Mouse (Mus musculus) CH12F3 (cell line): ENCODE measurements around the gene Tceal1.
"Not testable (repeated sequence)": the region's sequence is repeated elsewhere in the genome, so short reads cannot be mapped to it uniquely, and the experiment has no call there.

Source experiments
- in situ Hi-C: fragments of 300-500 bp; cut with MboI; formaldehyde crosslinking; loops from 2 replicates; pipeline ENCODE4 v1.14.3; 2020; ENCODE audit warnings: low sequenced_read_pairs

Tceal1 gene

DNA sequence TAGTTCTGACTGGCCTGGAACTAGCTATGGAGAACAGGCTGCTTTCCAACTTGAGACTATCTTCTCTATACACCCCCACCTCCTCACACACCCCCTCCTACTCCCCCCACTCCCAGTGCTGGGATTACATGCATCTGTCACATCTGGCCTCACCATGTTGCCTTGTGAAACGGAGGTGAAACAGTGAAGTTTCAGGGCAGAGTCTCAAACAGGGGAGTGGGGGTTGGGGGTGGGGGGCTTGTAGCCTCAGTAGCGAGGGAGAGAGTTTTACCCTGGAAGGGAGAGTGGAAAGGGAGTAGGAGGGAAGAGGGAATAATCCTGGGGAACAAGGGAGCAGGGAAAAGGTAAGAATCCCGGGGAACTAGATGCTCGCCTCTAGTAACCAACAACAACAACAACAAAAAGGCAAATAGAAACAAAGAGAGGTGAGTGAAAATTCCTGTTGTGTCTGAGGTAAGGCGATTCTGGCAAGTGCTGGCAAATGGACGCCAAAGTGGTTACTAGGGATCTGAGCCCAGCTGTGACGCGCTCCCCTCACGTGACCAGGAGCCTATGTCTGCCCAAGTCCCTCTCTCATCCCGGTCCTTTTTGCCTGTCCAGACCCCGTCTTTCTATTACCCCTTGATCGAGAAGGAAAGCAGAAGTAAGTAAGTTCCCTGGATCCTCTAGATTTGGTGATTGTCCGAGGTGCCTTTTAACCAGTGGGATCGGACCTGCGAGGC is at the start of gene Tceal1:
Tceal1 (plus strand) TSS at position 537 of the 722 bp plus-strand sequence.
- in situ Hi-C loops = no loop called here

DNA sequence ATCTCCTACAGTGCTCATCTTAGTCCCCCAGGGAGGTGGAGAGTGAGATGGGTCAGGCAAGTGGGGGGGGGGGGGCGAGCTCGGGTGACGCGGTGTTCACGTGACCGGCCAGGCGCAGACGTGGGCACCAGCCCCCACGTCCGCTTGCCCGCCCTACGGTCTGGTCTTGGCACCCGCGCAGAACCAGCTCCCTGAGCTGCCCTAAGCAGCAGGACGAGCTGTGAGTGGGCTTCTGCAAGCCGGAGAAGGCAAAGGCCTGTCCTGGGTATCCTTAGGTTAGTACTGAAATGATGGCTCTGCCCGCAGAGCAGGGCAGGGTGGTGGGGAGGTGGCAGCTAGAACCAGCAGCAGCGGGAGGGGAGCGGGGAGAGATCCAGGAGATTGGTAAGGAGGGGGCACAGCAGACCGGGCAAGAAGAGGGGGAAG is 41.5 kb upstream of the Tceal1 start:
- in situ Hi-C loops = no loop called here

DNA sequence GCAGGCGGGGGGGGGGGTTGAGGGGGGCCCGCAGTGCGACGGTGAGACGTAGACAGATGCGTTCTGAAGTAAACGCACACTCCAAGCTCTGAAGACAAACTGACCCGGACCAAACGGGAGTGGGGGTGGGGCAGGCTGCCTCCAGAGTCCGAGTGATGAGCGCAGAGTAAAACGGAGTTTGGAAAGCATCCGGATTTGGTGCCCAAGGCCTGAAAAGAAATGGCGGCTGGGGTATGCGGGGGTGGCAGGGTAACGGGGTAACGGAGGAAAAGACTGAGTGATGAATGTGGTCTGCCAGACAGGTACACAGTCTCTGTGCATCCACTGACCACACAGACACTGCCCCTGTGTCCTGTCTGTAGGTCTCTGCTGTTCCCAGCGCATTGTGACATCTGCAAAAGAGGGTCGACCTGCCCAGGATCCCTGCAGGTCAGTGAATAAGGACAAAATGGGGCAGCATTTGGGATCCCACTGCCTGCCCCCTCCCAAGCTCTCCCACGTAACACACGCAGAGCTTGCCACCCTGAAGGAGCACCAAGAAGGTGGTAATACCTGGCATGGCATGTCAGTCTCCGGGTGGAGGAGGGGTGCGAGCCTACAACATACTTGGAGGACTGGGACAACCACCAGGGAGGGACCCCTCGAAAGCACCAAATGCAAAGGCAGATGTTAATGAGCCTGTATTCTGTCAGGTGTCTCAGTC is 40.9 kb upstream of the Tceal1 start:
- in situ Hi-C loops = not testable (repeated sequence)

DNA sequence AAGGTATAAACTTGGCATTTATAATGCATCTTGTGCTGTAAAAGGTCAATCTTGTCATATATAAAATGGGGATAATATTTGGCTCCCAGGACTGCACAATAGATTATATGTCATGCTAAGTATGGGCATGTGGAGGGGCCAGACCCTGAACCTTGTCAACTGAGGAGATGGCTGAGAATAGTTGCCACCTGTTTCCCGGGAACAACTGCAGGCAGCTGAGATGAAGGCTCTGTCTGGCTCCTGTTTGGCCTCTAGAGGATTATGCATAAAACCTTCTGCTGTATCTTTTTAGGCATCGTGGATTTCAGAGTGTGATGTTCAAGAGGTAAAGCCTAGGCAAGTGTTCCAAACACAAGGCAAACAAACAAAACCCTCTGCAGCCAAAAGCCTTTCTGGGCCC is 39.0 kb upstream of the Tceal1 start:
- in situ Hi-C loops = no loop called here

DNA sequence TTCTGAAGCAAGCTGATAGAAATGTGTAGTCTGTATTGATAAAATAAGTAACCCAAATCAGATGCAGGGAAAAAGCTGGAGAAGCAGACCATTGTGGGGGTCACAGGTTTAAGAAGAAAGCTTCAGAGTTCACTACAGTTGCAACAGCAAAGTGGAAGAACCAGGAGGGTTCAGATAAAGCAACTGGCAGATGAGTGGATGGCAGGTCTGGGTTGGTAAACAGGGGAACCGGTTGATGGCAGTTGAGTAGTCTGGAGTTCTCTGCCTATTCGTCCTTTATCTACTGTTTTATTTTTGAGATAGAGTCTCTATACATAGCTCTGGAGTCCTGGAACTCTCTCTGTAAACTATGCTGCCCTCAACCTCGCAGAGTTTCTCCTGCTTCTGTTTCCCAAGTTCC is 26.8 kb upstream of the Tceal1 start:
- in situ Hi-C loops = no loop called here

DNA sequence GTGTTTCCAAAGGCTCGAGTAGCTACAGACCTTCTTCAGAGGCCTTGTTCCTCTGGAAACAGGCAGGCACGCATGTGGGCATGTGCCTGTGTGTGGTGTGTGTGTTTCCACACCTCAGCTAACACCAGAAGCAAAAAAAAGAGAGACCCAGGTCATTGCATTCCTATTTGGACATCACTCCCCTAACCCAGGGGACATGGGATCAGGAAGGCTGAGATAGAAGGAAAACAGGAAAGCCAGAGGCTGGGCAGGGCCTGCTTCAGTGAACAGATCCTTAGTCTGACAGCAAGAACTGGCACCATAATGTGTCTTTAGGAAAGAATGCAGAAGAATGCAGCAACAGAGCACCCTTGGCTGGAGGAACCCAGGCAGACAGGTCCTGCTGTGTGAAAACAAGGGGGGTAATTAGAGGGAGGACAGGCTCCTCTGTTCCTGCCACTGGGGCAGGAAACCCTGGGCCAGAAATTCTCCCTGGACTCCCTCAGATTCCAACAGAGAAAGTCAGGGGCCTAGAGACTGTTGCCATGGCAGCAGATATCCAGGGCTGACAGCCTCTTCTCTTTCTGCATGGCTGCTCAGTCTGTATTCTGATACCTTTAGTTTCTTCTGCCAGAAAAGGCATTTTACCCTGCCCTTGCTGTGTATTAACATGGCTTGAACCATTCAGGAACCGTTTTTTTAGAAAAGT is 16.0 kb upstream of the Tceal1 start:
- in situ Hi-C loops = not testable (repeated sequence)

DNA sequence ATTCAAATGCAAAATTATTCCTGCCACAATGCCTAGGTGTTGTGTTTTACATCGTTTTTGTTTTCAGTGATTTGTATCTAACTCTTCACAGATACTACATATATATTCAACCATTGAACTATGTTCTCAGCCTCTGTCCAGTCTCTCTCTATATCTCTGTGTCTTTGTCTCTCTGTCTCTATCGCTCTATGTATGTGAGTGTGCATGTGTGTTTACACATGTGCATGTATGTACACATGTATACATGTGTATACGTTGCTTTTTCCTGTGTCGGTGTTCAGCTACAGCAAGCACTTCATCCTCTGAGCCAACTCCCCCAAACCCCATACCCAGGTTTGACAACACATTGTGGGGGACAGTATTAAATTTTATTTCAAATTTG is 15.5 kb upstream of the Tceal1 start:
- in situ Hi-C loops = no loop called here

DNA sequence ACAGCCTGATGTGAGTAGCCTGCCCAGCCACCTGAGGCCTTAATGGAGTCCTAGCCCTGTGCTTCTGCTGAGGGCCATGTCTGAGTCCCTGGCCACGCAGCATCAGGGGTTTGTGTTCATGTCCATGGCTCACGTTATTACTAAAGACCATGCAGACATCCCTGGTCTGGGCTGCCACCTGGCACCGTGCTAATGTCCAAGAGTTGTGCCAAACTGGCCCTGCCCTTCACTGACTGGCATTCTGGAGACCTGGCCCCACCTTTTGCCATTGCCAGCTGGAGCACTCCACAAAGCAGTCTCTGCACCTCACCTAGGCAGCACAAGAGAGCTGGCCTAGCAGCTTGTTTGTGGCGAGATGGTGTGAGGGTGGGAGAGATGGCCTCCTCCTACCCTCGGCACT is 14.6 kb upstream of the Tceal1 start:
- in situ Hi-C loops = no loop called here

DNA sequence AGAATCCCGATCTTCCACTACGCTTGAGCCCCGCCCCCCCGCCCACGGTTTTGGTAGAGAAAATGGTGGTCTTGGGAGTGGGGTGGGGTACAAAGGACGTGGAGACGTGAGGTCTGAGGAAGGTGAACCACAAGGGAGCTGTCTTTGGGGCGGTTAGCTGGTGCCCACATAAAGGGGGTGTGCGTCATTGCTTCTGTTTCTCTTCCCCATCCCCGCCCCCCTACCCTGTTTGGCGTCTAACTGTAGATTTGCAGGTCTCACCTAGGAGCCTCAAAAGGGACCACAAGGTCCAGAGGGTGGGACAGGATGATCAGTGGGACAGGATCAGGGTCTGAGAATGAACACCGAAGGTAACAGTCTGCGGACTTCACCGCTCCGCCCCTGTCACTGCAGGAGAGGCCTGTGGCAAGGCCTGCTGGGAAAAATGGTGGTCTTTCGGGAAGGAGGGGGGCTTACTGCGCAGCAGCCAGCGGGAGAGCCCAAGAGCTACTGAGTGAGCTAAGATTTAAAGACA is 443 bp downstream of the Tceal1 start:
- in situ Hi-C loops = no loop called here

DNA sequence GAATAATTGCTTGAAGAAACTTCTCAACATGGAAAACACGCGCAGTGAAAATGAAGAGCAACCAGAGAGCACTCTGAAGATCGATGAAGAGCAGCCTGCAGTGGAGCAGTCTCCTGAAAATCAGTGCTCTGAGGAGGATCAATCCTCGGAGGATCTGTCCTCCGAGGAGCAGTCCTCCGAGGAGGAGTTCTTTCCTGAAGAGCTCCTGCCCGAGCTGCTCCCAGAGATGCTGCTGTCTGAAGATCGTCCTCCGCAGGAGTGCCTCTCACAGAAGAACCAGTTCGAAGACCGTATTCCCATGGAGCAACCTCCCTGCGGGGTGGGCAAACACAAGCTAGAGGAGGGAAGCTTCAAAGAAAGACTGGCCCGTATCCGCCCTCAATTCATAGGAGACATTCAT is 1.0 kb downstream of the Tceal1 start:
- in situ Hi-C loops = no loop called here

DNA sequence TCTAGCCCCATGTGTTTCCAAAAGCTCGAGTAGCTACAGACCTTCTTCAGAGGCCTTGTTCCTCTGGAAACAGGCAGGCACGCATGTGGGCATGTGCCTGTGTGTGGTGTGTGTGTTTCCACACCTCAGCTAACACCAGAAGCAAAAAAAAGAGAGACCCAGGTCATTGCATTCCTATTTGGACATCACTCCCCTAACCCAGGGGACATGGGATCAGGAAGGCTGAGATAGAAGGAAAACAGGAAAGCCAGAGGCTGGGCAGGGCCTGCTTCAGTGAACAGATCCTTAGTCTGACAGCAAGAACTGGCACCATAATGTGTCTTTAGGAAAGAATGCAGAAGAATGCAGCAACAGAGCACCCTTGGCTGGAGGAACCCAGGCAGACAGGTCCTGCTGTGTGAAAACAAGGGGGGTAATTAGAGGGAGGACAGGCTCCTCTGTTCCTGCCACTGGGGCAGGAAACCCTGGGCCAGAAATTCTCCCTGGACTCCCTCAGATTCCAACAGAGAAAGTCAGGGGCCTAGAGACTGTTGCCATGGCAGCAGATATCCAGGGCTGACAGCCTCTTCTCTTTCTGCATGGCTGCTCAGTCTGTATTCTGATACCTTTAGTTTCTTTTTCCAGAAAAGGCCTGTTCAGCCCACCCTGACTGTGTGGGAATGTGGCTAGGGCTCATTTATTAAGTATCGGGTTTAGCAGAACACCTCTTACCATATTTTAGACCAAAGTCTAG is 7.1 kb downstream of the Tceal1 start:
- in situ Hi-C loops = not testable (repeated sequence)

DNA sequence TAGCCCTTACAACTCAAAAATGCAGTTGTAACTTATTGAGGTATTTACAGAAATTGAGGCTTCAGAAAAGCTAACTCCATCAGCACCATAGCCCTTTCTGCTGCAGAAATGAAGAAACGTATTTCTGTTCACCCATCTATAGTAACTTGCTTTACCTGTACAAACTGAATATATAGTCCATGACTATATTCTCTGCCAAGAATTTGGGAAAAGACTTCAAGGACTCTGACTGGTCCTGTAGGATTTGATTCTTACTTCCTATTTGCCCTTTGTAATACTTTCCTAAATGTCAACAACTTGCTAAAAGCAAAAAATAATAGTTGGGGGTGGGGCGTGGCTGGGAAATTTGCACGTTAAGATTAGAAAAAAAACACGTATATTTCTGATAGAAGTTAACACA is 24.2 kb downstream of the Tceal1 start:
- in situ Hi-C loops = no loop called here

DNA sequence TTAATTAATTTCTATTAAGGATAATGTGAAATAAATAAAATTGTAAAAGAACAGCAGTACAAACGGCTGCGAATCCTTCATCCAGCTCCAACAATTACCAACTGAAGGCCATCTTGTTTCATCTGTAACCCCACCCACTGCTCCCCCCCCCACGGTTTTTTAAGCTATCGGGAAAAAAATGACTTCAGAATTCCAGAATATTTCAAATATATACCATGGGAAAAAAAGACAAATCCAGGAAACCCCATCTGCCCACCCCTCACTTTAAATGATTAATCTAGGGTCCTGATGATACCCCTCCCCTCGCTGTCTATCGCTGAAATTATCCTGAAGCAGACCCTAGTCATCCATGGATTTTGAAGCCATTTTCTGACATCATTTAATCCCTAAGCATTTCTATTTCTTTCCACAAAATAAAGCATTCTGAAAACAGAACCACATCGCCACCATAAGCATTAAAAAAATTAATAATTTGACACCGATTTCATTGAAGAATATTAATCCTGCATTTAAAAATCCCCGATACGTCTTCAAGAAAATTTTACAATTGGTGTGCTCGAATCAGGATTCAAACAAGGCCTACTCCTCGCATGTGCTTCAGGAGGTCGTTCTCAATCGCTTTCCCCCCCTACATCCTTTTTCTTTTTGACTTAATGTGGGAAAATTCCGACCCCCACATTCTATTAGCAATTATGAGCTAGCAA is 32.5 kb downstream of the Tceal1 start:
- in situ Hi-C loops = no loop called here

DNA sequence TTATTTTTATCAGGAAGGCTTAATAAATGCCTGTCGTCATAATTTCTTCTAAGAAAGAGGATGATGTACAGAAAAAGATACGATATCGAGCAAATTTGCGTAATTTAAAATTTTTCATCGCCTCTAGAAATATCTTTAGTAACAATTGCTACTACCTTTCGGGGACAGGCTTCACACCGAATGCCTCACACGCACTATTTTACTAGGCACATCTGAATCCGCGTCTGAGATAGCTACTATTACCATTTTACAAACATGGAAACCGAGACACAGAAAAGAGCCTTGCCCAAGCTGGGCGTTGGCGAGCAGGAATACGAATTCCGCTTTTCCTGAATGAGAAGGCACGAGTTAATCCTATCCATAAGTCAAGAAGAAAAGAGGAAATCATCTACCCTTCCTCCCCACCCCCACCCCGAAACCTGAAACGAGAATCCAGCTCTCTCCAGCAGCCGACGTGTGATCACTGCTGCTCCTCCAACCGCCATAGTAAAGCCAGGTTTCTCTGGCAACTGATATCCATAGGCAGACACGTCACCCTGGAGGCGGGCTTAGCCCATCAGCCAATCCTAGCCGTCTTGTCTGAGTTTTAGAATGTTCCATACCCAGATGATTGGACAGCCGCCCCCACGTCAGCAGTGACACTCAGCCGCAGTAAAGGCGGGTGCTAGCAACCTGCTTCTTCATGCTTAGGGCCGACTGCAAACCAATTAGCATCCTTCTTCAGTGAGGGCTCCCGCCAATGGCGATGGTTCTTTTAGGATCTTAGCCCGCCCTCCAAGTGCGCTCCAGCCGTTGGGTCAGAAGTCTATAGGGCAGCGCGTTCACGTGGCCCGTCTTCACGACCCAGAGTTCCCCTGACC is 33.2 kb downstream of the Tceal1 start:
- in situ Hi-C loops = no loop called here

DNA sequence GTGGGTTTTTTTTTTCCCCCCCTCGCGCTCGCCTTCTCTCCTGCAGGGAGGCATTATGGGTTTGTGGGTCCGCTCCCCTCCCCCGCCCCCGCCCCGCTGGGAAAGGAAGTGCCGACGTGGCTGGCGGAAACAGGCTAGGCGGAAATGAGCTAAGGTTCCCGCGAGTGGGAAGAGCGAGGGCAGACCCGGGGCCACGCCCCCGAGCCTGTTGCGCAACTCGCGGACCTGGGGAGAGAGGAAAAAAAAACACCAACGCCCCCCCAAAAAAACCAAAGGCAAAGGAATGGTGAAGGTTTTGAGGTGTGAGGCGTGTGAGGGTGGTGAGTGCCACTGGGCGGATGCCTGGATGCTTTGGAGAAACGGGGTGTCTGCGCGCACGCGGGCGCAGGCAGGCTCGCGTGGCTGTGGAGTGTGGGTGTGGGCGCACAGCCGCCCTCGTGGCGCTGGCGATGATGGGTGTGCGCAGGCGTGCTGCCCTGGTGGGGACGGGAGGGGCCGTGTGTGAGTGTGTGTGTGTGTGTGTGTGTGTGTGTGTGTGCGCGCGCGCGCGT is 33.9 kb downstream of the Tceal1 start:
- in situ Hi-C loops = no loop called here

DNA sequence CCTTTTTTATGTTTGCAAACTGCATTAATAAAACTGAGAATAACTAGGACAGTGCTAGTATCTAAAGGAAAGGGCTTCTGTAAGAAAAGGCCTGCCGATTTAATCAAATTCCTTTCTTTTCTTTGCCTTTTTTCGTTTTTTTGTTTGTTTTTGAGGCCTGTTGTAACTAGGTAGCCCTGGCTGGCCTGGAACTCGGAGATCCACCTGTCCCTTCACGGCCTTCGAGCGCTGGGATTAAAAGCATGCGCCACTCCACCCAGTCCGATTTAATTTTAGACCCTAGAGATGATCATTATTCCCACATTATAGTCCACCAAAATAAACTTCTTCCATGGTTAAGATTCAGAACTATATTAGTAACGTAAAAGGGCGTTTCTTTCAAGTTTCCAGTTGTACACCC is 34.5 kb downstream of the Tceal1 start:
- in situ Hi-C loops = no loop called here

DNA sequence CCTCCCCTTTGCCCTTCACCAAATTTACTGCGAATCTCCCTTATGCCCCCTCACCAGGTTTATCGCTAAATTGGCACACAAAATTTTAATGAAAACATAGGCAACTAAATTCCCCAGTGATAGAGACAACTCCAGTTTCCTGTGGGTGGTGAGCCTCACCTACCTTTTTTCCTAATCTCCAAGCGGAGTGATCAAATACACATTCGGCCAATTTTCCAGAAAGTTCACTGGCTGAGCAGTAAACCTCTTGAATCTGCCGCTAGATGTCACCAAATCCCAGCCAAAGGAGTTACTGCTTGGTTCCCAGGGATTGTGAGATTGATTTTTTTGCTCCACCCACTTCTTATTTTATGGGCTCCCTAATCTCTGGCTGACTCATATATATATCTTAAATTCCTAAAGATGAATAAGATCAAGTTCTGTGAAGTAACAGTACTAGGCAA is 34.9 kb downstream of the Tceal1 start:
- in situ Hi-C loops = no loop called here

DNA sequence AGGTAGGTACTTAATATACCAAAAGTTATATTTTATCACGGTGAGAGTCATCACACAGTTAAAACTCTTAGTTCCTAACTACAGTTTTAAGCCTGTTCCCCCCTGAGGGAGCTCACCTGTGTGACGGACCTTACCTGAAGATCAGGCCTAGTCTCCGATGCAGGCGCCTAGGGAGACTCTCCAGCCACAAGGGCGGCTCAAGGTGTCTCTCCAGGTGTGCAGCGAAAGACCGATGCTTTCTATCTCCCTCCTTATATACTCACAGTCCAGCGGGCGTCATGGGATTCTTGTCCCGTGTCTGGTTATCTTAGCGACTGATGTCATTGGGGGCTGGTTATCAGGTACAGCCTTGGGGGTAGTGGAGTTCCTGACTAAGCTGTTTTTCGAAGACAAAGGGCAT is 35.7 kb downstream of the Tceal1 start, which contains the start of gene Morf4l2:
Morf4l2 (minus strand) TSS at position 232 of the 400 bp plus-strand sequence.
- in situ Hi-C loops = no loop called here

DNA sequence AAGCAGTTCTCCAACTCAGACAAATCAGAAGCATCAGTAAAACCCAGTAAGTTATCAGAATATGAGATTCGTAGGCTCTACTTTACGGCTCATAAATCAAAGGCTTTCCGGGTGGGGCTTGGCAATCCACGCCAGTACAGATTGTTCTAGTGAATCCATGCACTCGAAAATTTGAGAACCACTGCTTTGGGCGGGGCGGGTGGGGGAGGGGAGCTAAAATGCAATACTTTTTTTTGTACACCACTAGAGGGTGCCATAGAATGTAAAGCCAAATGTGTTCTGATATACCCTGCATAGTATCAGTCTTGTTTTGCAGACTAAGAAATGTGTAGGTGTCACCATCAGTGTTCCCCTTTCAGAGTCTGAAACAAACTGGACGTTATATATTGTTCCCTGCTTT is 36.9 kb downstream of the Tceal1 start:
- in situ Hi-C loops = no loop called here
